Comparison of ENCODE assay signal across 12 mouse cellular contexts in the genomic region with DNA sequence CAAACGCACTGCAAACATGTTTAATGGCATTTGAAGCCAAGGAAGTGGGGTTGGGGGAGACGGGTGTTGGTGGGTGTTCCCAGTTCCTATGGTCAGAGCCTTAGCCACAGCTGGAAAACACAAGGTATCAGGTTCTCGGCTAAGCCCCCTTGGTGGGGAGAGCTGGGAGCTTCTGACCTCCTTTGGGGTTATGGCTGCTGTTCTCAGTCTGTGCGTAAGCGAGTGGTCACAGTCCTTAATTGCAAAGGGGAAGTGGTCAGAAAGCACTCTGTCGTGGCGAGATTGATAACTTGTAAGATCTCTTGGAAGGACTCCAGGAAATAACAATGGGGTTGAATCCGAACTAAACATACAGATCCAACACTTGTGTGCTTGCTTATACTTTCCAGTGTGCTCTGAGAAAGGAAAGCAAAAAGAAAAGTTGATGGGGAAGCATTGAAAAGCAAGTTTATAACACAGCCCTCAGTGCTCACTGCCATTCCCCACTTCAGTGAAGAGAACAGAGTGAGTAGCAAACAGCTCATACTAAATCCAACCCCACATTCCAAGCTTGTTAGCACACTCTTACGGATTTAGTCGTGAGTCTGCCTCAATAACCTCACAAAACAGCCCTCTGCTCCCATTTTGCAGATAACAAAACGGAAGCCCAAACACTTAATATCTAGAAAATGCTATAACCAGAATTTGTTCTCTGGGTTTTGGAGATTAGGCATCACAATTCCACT. TPM values are rescaled to one million over a fixed set of nuclear protein-coding genes. Genes with fewer than 3 reads are reported as not detected.
DNase-seq lines count a peak whose midpoint lies in the region; ATAC-seq and TF ChIP-seq lines count a peak whose summit lies in the region.
"Had no signal": no experiment of that assay in that cellular context is flagged by ENCODE, and none has a peak within 500 bp of the region (broad histone marks: within the 10 kb centered on the region; RNA-seq: fewer than 3 reads in every experiment).

No protein-coding gene starts in this region.

- no peak for TF ChIP-seq EP300 in heart, postnatal 0 days (IDR thresholded peaks at IDR 0.05; ENCODE audit: low read depth)

- TF ChIP-seq POLR2A in myocyte (IDR thresholded peaks at IDR 0.05; ENCODE audit: insufficient read length, low read depth): no peak

- peak overlapping the region; percentile 48; the same call in 1 of the 2 replicates for H3K27ac ChIP-seq in embryonic facial prominence, embryonic 13.5 days
- H3K27ac ChIP-seq in embryonic facial prominence, embryonic 10.5 days (replicated peaks): no peak overlapping the region
- no peak overlapping the region for H3K27ac ChIP-seq in limb, embryonic 11.5 days (replicated peaks; ENCODE audit: low read depth, low read length)
- H3K27ac ChIP-seq in limb, embryonic 10.5 days: no peak overlapping the region
- peak overlapping the region; percentile 70 for H3K27ac ChIP-seq in heart, postnatal 0 days (ENCODE audit: low read depth)
- no peak overlapping the region for H3K27ac ChIP-seq in hindbrain, embryonic 13.5 days
- H3K27ac ChIP-seq: hindbrain, embryonic 12.5 days had no signal

- no peak overlapping the region for H3K9ac ChIP-seq in embryonic facial prominence, embryonic 13.5 days
- no peak overlapping the region for H3K9ac ChIP-seq in limb, embryonic 11.5 days (ENCODE audit: low read length)
- no peak overlapping the region for H3K9ac ChIP-seq in heart, postnatal 0 days (replicated peaks; ENCODE audit: low read depth, low read length)
- no peak overlapping the region for H3K9ac ChIP-seq in hindbrain, embryonic 13.5 days
- H3K9ac ChIP-seq: hindbrain, embryonic 12.5 days had no signal

- DNase-seq in embryonic facial prominence, embryonic 10.5 days (ENCODE audit: low spot score): no peak
- peak; percentile 34 for DNase-seq in limb, embryonic 11.5 days (ENCODE audit: low spot score)
- DNase-seq in limb, embryonic 10.5 days (ENCODE audit: low spot score): no peak
- peak; percentile 44 for DNase-seq in heart, postnatal 0 days (ENCODE audit: low spot score)
- DNase-seq in spleen, postnatal 10 days (ENCODE audit: low spot score in 2 of 2): no peak
- DNase-seq: liver; midbrain, embryonic 14.5 days; thymus, postnatal 25 days had no signal

- H3K9me3 ChIP-seq in embryonic facial prominence, embryonic 13.5 days: no peaks in the 10 kb centered on the region
- H3K9me3 ChIP-seq in embryonic facial prominence, embryonic 10.5 days: no peaks in the 10 kb centered on the region
- H3K9me3 ChIP-seq in limb, embryonic 11.5 days (ENCODE audit: control insufficient read depth, low read length): no peaks in the 10 kb centered on the region
- H3K9me3 ChIP-seq in limb, embryonic 10.5 days (replicated peaks): no peaks in the 10 kb centered on the region
- no peaks in the 10 kb centered on the region for H3K9me3 ChIP-seq in heart, postnatal 0 days (replicated peaks; ENCODE audit: control insufficient read depth, low read length)
- no peaks in the 10 kb centered on the region for H3K9me3 ChIP-seq in hindbrain, embryonic 13.5 days
- H3K9me3 ChIP-seq: hindbrain, embryonic 12.5 days had no signal

- TF ChIP-seq CTCF in heart, postnatal 0 days (IDR thresholded peaks at IDR 0.05; ENCODE audit: low read depth): no peak

- peaks cover 9% of the 10 kb centered on the region for H3K4me1 ChIP-seq in embryonic facial prominence, embryonic 13.5 days
- H3K4me1 ChIP-seq in embryonic facial prominence, embryonic 10.5 days: peaks cover 13% of the 10 kb centered on the region
- no peaks in the 10 kb centered on the region for H3K4me1 ChIP-seq in limb, embryonic 11.5 days (ENCODE audit: control insufficient read depth, insufficient read depth, low read length)
- peaks cover 12% of the 10 kb centered on the region for H3K4me1 ChIP-seq in limb, embryonic 10.5 days
- peaks cover 19% of the 10 kb centered on the region for H3K4me1 ChIP-seq in heart, postnatal 0 days (ENCODE audit: control insufficient read depth, insufficient read depth)
- 0 out of 2 replicates have a peak, but pooled peaks cover 4% of the 10 kb centered on the region for H3K4me1 ChIP-seq in hindbrain, embryonic 13.5 days (replicated peaks)
- H3K4me1 ChIP-seq: hindbrain, embryonic 12.5 days had no signal

- peak overlapping the region; percentile 9; the same call in 1 of the 2 replicates for H3K4me2 ChIP-seq in embryonic facial prominence, embryonic 13.5 days
- H3K4me2 ChIP-seq in limb, embryonic 11.5 days (ENCODE audit: low read depth, severe bottlenecking): no peak overlapping the region
- H3K4me2 ChIP-seq in heart, postnatal 0 days (ENCODE audit: low read depth, low read length): peak overlapping the region; percentile 30; the same call in 1 of the 2 replicates
- peak overlapping the region; percentile 94 for H3K4me2 ChIP-seq in myocyte (ENCODE audit: low read depth)
- no peak overlapping the region for H3K4me2 ChIP-seq in hindbrain, embryonic 13.5 days
- H3K4me2 ChIP-seq: hindbrain, embryonic 12.5 days had no signal

- 39% methylated on average over 11 of the region's 11 CpGs for WGBS in embryonic facial prominence, embryonic 13.5 days
- WGBS in embryonic facial prominence, embryonic 10.5 days: 55% methylated on average over 11 of the region's 11 CpGs
- WGBS in limb, embryonic 11.5 days: 46% methylated on average over 11 of the region's 11 CpGs
- 51% methylated on average over 11 of the region's 11 CpGs for WGBS in limb, embryonic 10.5 days
- WGBS in heart, postnatal 0 days: 11% methylated on average over 11 of the region's 11 CpGs
- WGBS in hindbrain, embryonic 13.5 days: 53% methylated on average over 11 of the region's 11 CpGs

- ATAC-seq in embryonic facial prominence, embryonic 13.5 days (ENCODE audit: insufficient number of reproducible peaks, insufficient read depth, low FRiP score, low TSS enrichment, low read depth): no peak
- ATAC-seq in limb, embryonic 11.5 days (ENCODE audit: insufficient number of reproducible peaks, low FRiP score, low TSS enrichment, low read depth): no peak
- peak; percentile 57; the same call in 1 of the 2 replicates for ATAC-seq in heart, postnatal 0 days (ENCODE audit: insufficient read depth, low read depth)
- ATAC-seq in hindbrain, embryonic 13.5 days (ENCODE audit: low FRiP score): no peak

- no peaks in the 10 kb centered on the region for H3K36me3 ChIP-seq in embryonic facial prominence, embryonic 13.5 days
- no peaks in the 10 kb centered on the region for H3K36me3 ChIP-seq in embryonic facial prominence, embryonic 10.5 days (replicated peaks)
- no peaks in the 10 kb centered on the region for H3K36me3 ChIP-seq in limb, embryonic 11.5 days (ENCODE audit: control insufficient read depth, insufficient read depth, low read length)
- no peaks in the 10 kb centered on the region for H3K36me3 ChIP-seq in limb, embryonic 10.5 days
- H3K36me3 ChIP-seq in heart, postnatal 0 days (replicated peaks; ENCODE audit: control insufficient read depth, insufficient read depth, low read length): no peaks in the 10 kb centered on the region
- no peaks in the 10 kb centered on the region for H3K36me3 ChIP-seq in myocyte (ENCODE audit: control insufficient read depth, insufficient read depth)
- no peaks in the 10 kb centered on the region for H3K36me3 ChIP-seq in hindbrain, embryonic 13.5 days
- H3K36me3 ChIP-seq: hindbrain, embryonic 12.5 days had no signal

- no peaks in the 10 kb centered on the region for H3K79me2 ChIP-seq in myocyte (ENCODE audit: control insufficient read depth, insufficient read depth)

- no peaks in the 10 kb centered on the region for H3K27me3 ChIP-seq in embryonic facial prominence, embryonic 13.5 days
- H3K27me3 ChIP-seq in embryonic facial prominence, embryonic 10.5 days (replicated peaks; ENCODE audit: low read depth, poor library complexity, severe bottlenecking): no peaks in the 10 kb centered on the region
- no peaks in the 10 kb centered on the region for H3K27me3 ChIP-seq in limb, embryonic 11.5 days (ENCODE audit: control insufficient read depth, insufficient read depth, low read length)
- no peaks in the 10 kb centered on the region for H3K27me3 ChIP-seq in limb, embryonic 10.5 days (ENCODE audit: low read depth, poor library complexity, severe bottlenecking)
- H3K27me3 ChIP-seq in heart, postnatal 0 days (ENCODE audit: control insufficient read depth, insufficient read depth, low read length): no peaks in the 10 kb centered on the region
- H3K27me3 ChIP-seq in myocyte (ENCODE audit: control insufficient read depth, insufficient read depth, insufficient read length): no peaks in the 10 kb centered on the region
- no peaks in the 10 kb centered on the region for H3K27me3 ChIP-seq in hindbrain, embryonic 13.5 days
- H3K27me3 ChIP-seq: hindbrain, embryonic 12.5 days had no signal

- H3K4me3 ChIP-seq in embryonic facial prominence, embryonic 13.5 days: no peak overlapping the region
- H3K4me3 ChIP-seq in embryonic facial prominence, embryonic 10.5 days: no peak overlapping the region
- no peak overlapping the region for H3K4me3 ChIP-seq in limb, embryonic 11.5 days (ENCODE audit: low read depth, low read length)
- no peak overlapping the region for H3K4me3 ChIP-seq in limb, embryonic 10.5 days
- no peak overlapping the region for H3K4me3 ChIP-seq in heart, postnatal 0 days (ENCODE audit: low read depth, low read length)
- H3K4me3 ChIP-seq in myocyte: peak overlapping the region; percentile 5
- H3K4me3 ChIP-seq in hindbrain, embryonic 13.5 days: no peak overlapping the region
- H3K4me3 ChIP-seq: hindbrain, embryonic 12.5 days had no signal

- H3ac ChIP-seq in myocyte (ENCODE audit: control insufficient read depth, insufficient read length): no peak overlapping the region

TF ChIP-seq in myocyte, 11 proteins besides CTCF, POLR2A, EP300 and RAD21 (continues in another document):
- TF ChIP-seq TCF3 (IDR thresholded peaks at IDR 0.05; ENCODE audit: insufficient read length, low read depth): no peak
- TF ChIP-seq MYOD1 (IDR thresholded peaks at IDR 0.05; ENCODE audit: control insufficient read depth in 1 of 3, insufficient read length in 2 of 3, low read depth in 2 of 3): no peak
- TF ChIP-seq POLR2AphosphoS2 (IDR thresholded peaks at IDR 0.05; ENCODE audit: insufficient read length, low read depth): no peak
- TF ChIP-seq TCF12 (IDR thresholded peaks at IDR 0.05; ENCODE audit: insufficient read depth, poor library complexity, severe bottlenecking): no peak
- TF ChIP-seq E2F4 (IDR thresholded peaks at IDR 0.05; ENCODE audit: insufficient read depth): no peak
- no peak for TF ChIP-seq MAX (IDR thresholded peaks at IDR 0.05; ENCODE audit: low read depth)

RNA-seq across cellular contexts. Expression of a gene that starts 22.9 kb away (rescaled TPM):
- 1.4 and 2.0 TPM in 2 replicates for polyA plus RNA-seq in embryonic facial prominence, embryonic 13.5 days (2015; fragmentation: Nextera tagmentation; extraction: Ambion mirVana)
- 0.09 TPM in 2 replicates for polyA plus RNA-seq in embryonic facial prominence, embryonic 10.5 days (2016; fragmentation: Nextera tagmentation; extraction: Ambion mirVana)
- polyA plus RNA-seq in limb, embryonic 11.5 days (2014; fragmentation: Nextera tagmentation; extraction: Ambion mirVana): 0.18 TPM in 1 of 2 replicates, not detected in the other
- 0.14 TPM in 1 of 2 replicates, not detected in the other for polyA plus RNA-seq in limb, embryonic 10.5 days (2016; fragmentation: Nextera tagmentation; extraction: Ambion mirVana)
- total RNA-seq in heart, postnatal 0 days (2014; rRNA removed; ENCODE audit: low replicate concordance): 0.23 TPM in 1 of 2 replicates, not detected in the other
- 0.05 and 0.07 TPM in 2 replicates for polyA plus RNA-seq in heart, postnatal 0 days (2015; fragmentation: Nextera tagmentation; extraction: Ambion mirVana)
- polyA plus RNA-seq in myocyte (2012; fragmentation: generic; extraction: Trizol): 0.18 TPM
- polyA plus RNA-seq in hindbrain, embryonic 13.5 days (2015; fragmentation: Nextera tagmentation; extraction: Ambion mirVana): not detected in 2 replicates
- polyA plus RNA-seq: midbrain, embryonic 14.5 days had no signal

Comparison
In these comparisons a context has a peak if more than half of its experiments do, and no peak if none do; other contexts are left out.
1. H3K27ac ChIP-seq: peak in embryonic facial prominence, embryonic 13.5 days (single experiment) and heart, postnatal 0 days (single experiment); none in embryonic facial prominence, embryonic 10.5 days (single experiment), limb, embryonic 11.5 days (single experiment), limb, embryonic 10.5 days (single experiment) and hindbrain, embryonic 13.5 days (single experiment).
2. DNase-seq: peak in limb, embryonic 11.5 days (single experiment) and heart, postnatal 0 days (single experiment); none in embryonic facial prominence, embryonic 10.5 days (single experiment), limb, embryonic 10.5 days (single experiment) and spleen, postnatal 10 days (0 of 2).
3. H3K4me2 ChIP-seq: peak in embryonic facial prominence, embryonic 13.5 days (single experiment), heart, postnatal 0 days (single experiment) and myocyte (single experiment); none in limb, embryonic 11.5 days (single experiment) and hindbrain, embryonic 13.5 days (single experiment).